Mouse (Mus musculus): ENCODE measurements at regions not wholly inside any gene's neighbourhood (a gene's known extent, or its start where the extent isn't known, plus 50 kb on each side); places are given as distances from the start of the nearest gene placed in this dataset.
A peak's percentile ranks its signal among the peaks of the same experiment; 100 is the strongest.

GRCm38 (mm10) chr12:109519838-109520237 is 67.2 kb downstream of the Dlk1 start:
- Histone ChIP-seq H3ac (ENCODE audit: control insufficient read depth, insufficient read length) (no peak overlapping the region), H3K27me3 (ENCODE audit: control insufficient read depth, insufficient read depth, insufficient read length) (peaks cover 12% of the 10 kb centered on the region), H3K79me2 (ENCODE audit: control insufficient read depth, insufficient read depth) (no peaks in the 10 kb centered on the region), H3K4me3 (no peak overlapping the region), H3K4me2 (ENCODE audit: low read depth) (no peak overlapping the region), H3K36me3 (ENCODE audit: control insufficient read depth, insufficient read depth) (no peaks in the 10 kb centered on the region)
- TF ChIP-seq MYOG (IDR thresholded peaks at IDR 0.05; ENCODE audit: control insufficient read depth in 1 of 3, insufficient read depth in 1 of 3, insufficient read length in 2 of 3, low read depth in 2 of 3) (no peak), CEBPB (IDR thresholded peaks at IDR 0.05; ENCODE audit: insufficient read depth, poor library complexity, severe bottlenecking) (no peak), TCF12 (IDR thresholded peaks at IDR 0.05; ENCODE audit: insufficient read depth, poor library complexity, severe bottlenecking) (no peak), POLR2A (IDR thresholded peaks at IDR 0.05; ENCODE audit: insufficient read length, low read depth) (no peak), REST (IDR thresholded peaks at IDR 0.05; ENCODE audit: insufficient read depth, insufficient read length) (no peak), USF1 (IDR thresholded peaks at IDR 0.05; ENCODE audit: low read depth) (no peak), E2F4 (IDR thresholded peaks at IDR 0.05; ENCODE audit: insufficient read depth) (no peak), MAX (IDR thresholded peaks at IDR 0.05; ENCODE audit: low read depth) (no peak)

- no peak overlapping the region for H3K4me3 ChIP-seq
- H3ac ChIP-seq (ENCODE audit: control insufficient read depth, insufficient read length), result no peak overlapping the region
- no peak for TF ChIP-seq SRF (IDR thresholded peaks at IDR 0.05; ENCODE audit: control insufficient read depth, insufficient read length, low read depth)
- TF ChIP-seq REST (IDR thresholded peaks at IDR 0.05; ENCODE audit: insufficient read depth, insufficient read length), result no peak
- TF ChIP-seq POLR2AphosphoS2 (IDR thresholded peaks at IDR 0.05; ENCODE audit: insufficient read length, low read depth), result no peak
- TF ChIP-seq USF1 (IDR thresholded peaks at IDR 0.05; ENCODE audit: low read depth), result no peak
- no peak for TF ChIP-seq MAX (IDR thresholded peaks at IDR 0.05; ENCODE audit: low read depth)
- no peak for TF ChIP-seq CEBPB (IDR thresholded peaks at IDR 0.05; ENCODE audit: insufficient read depth, poor library complexity, severe bottlenecking)
- no peak for TF ChIP-seq POLR2A (IDR thresholded peaks at IDR 0.05; ENCODE audit: insufficient read length, low read depth)
- TF ChIP-seq MYOG (IDR thresholded peaks at IDR 0.05; ENCODE audit: control insufficient read depth in 1 of 3, insufficient read depth in 1 of 3, insufficient read length in 2 of 3, low read depth in 2 of 3), result no peak
- H3K79me2 ChIP-seq (ENCODE audit: control insufficient read depth, insufficient read depth), result no peaks in the 10 kb centered on the region
- H3K4me2 ChIP-seq (ENCODE audit: low read depth), result no peak overlapping the region
- peaks cover 12% of the 10 kb centered on the region for H3K27me3 ChIP-seq (ENCODE audit: control insufficient read depth, insufficient read depth, insufficient read length)
- H3K36me3 ChIP-seq (ENCODE audit: control insufficient read depth, insufficient read depth), result no peaks in the 10 kb centered on the region
These were observed 65.9 kb downstream of the Dlk1 start for GRCm38 (mm10) chr12:109518413-109519021.

- Histone ChIP-seq H3K36me3 (ENCODE audit: control insufficient read depth, insufficient read depth) (no peaks in the 10 kb centered on the region), H3K79me2 (ENCODE audit: control insufficient read depth, insufficient read depth) (no peaks in the 10 kb centered on the region), H3K4me2 (ENCODE audit: low read depth) (no peak overlapping the region), H3ac (ENCODE audit: control insufficient read depth, insufficient read length) (no peak overlapping the region), H3K27me3 (ENCODE audit: control insufficient read depth, insufficient read depth, insufficient read length) (peaks cover 10% of the 10 kb centered on the region), H3K4me3 (no peak overlapping the region)
- TF ChIP-seq E2F4 (IDR thresholded peaks at IDR 0.05; ENCODE audit: insufficient read depth) (no peak), POLR2AphosphoS2 (IDR thresholded peaks at IDR 0.05; ENCODE audit: insufficient read length, low read depth) (no peak), MYOG (IDR thresholded peaks at IDR 0.05; ENCODE audit: control insufficient read depth in 1 of 3, insufficient read depth in 1 of 3, insufficient read length in 2 of 3, low read depth in 2 of 3) (no peak), USF1 (IDR thresholded peaks at IDR 0.05; ENCODE audit: low read depth) (no peak), TCF3 (IDR thresholded peaks at IDR 0.05; ENCODE audit: insufficient read length, low read depth) (no peak), MYOD1 (IDR thresholded peaks at IDR 0.05; ENCODE audit: control insufficient read depth in 1 of 3, insufficient read length in 2 of 3, low read depth in 2 of 3) (no peak), SRF (IDR thresholded peaks at IDR 0.05; ENCODE audit: control insufficient read depth, insufficient read length, low read depth) (no peak)
These were observed 65.1 kb downstream of the Dlk1 start for GRCm38 (mm10) chr12:109517764-109518163.

- H3K36me3 ChIP-seq (ENCODE audit: control insufficient read depth, insufficient read depth), result no peaks in the 10 kb centered on the region
- H3K79me2 ChIP-seq (ENCODE audit: control insufficient read depth, insufficient read depth), result no peaks in the 10 kb centered on the region
- H3K27me3 ChIP-seq (ENCODE audit: control insufficient read depth, insufficient read depth, insufficient read length), result peaks cover 4% of the 10 kb centered on the region
- H3K4me3 ChIP-seq, result no peak overlapping the region
- TF ChIP-seq REST (IDR thresholded peaks at IDR 0.05; ENCODE audit: insufficient read depth, insufficient read length) (no peak), MYOD1 (IDR thresholded peaks at IDR 0.05; ENCODE audit: control insufficient read depth in 1 of 3, insufficient read length in 2 of 3, low read depth in 2 of 3) (peak in 2 of 3 experiments; percentile 25 to 56)
- H3ac ChIP-seq (ENCODE audit: control insufficient read depth, insufficient read length), result no peak overlapping the region
- H3K4me2 ChIP-seq (ENCODE audit: low read depth), result no peak overlapping the region
These were observed 64.3 kb downstream of the Dlk1 start for GRCm38 (mm10) chr12:109516961-109517360.

GRCm38 (mm10) chr12:109514292-109514818 is 61.7 kb downstream of the Dlk1 start:
- Histone ChIP-seq H3K27me3 (ENCODE audit: control insufficient read depth, insufficient read depth, insufficient read length) (no peaks in the 10 kb centered on the region), H3K79me2 (ENCODE audit: control insufficient read depth, insufficient read depth) (no peaks in the 10 kb centered on the region), H3ac (ENCODE audit: control insufficient read depth, insufficient read length) (no peak overlapping the region), H3K4me2 (ENCODE audit: low read depth) (no peak overlapping the region), H3K4me3 (no peak overlapping the region), H3K36me3 (ENCODE audit: control insufficient read depth, insufficient read depth) (no peaks in the 10 kb centered on the region)
- TF ChIP-seq REST (IDR thresholded peaks at IDR 0.05; ENCODE audit: insufficient read depth, insufficient read length) (no peak), SRF (IDR thresholded peaks at IDR 0.05; ENCODE audit: control insufficient read depth, insufficient read length, low read depth) (no peak), MAX (IDR thresholded peaks at IDR 0.05; ENCODE audit: low read depth) (no peak), E2F4 (IDR thresholded peaks at IDR 0.05; ENCODE audit: insufficient read depth) (no peak)

Measured in myocyte (in vitro differentiated cells).